Mouse (Mus musculus) brain, embryonic 14.5 days (tissue): ENCODE results near the gene Btbd11. TPM values are rescaled to one million over a fixed set of nuclear protein-coding genes. Genes with fewer than 3 reads are reported as not detected.
A peak's percentile ranks its signal among the peaks of the same experiment; 100 is the strongest.
"Not testable (repeated sequence)": the region's sequence is repeated elsewhere in the genome, so short reads cannot be mapped to it uniquely, and the experiment has no call there.

Experiments used
- DNase-seq: peaks from one replicate; pipeline ENCODE4 v3.0.0-alpha.2; 2011; ENCODE audit warnings: low read depth
- CTCF ChIP-seq: fragments of 200-500 bp; IDR thresholded peaks from 2 replicates; pipeline ENCODE4 v1.5.1; 2012; ENCODE audit warnings: inconsistent platforms, mild to moderate bottlenecking, moderate library complexity, borderline replicate concordance; ENCODE audit not compliant: insufficient read depth, insufficient read length; ENCODE audit errors: extremely low read depth
- POLR2A ChIP-seq: fragments of 200-500 bp; IDR thresholded peaks from 2 replicates; pipeline ENCODE4 v1.6.1; 2012; ENCODE audit warnings: mild to moderate bottlenecking, inconsistent platforms, borderline replicate concordance; ENCODE audit not compliant: poor library complexity, insufficient read depth, insufficient read length, severe bottlenecking; ENCODE audit errors: extremely low read depth
- polyA plus RNA-seq: library from polyadenylated mRNA; depleted of rRNA; stranded (reverse); fragments of >200 nt; gene quantifications from 2 replicates; pipeline ENCODE4 v1.2.3, GENCODE M21; 2012; rRNA removed

Btbd11 gene
- polyA plus RNA-seq, 1 experiment, result 24.5 TPM

DNA sequence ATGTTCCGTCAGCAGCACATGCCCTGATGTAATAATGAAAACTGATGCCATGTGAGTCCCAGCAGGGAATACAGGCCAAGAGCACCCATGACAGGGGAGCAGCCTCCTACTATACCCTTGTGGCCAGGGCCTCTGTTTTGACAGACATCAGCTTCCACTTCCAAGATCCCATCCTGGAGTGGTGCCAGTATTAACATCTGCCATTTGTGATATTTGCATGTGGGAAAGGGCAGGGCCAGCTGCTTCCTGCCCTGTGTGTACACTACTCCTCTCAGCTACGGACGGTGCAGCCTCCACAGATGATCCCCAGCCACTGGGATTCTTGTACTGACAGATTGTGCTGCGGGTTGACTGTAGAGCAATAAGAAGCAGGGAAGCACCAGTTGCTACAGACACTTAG is 269.3 kb downstream of the Btbd11 start:
- peak; percentile 80 for DNase-seq
- TF ChIP-seq POLR2A, result no peak

DNA sequence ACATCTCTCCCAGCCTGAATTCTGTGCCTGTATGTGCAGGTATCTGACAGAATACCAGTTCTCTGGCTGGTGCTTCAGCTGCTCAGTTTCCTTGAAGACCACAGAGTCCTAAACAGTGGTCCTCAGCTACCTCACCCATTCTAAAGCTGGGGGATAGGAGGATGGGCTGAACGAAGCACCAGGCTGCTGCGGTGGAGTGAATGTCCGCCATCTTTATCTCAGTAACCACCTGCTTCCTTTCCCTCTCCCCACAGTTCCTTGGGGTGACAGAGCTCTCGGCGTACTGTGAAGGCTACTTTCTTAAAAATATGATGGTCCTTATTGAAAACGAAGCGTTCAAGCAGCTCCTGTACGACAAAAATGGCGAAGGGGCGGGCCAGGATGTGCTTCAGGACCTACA is 271.3 kb downstream of the Btbd11 start:
- no peak for TF ChIP-seq CTCF
- TF ChIP-seq POLR2A, result no peak
- DNase-seq, result no peak

DNA sequence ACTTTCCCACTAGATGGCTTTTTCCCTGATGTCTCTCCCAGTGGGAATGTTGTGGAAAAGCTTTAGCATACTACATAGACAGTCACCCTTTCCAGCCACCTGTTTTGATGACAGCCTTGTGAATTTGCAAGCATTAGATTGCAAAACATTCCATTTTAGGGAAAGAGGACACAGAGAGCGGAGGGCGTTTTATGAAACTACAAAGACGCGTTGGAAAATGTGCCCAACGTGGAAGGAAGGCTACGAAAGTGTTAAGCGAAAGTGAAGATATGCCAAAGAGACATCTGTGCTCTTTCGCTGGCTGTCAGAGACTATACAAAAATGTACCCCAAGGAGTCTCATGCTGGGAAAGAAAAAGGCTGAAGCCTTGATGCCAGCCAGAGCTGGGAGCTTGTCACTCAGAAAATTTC is 286.9 kb downstream of the Btbd11 start:
- TF ChIP-seq POLR2A (no peak), CTCF (no peak)
- DNase-seq, result peak; percentile 85

DNA sequence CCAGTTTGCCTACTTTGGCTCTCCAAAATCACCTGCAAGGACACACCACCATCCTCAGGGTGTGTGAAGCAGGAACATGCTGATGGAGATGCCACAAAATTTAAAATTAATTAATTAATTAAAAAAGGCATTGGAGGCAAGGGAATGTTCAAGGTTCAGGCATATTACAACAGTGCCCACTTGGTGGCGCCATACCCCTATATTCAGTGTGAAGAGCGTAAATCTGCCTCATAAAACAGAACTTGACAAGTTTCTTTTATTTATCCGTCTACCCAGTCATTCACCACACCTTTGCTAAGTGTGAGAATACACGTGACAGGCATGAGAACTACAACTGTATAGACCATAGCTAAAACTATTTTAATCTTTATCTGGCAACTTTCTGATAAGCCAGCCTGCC is 292.0 kb downstream of the Btbd11 start:
- peak; percentile 62; the same call in 1 of the 2 replicates for TF ChIP-seq CTCF
- TF ChIP-seq POLR2A, result no peak

DNA sequence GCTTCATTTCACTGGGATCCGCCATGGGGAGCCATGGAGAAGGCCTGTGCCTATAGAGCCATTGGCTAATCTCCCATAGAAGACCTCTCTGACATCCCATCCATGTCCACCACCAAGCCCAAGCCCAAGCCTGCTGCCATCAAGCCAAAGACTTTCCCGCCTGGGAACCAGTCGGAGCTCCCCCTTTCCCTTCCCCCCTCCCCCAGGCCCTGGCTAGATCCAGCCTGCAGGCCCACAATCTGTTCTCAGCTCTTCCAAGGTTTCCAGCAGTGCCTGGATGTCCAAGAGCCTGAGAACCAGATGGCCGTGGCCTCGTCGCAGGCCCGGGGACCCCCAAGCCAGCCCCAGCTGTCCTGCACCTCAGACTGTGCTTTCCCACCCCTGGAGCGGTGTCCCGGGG is 295.8 kb downstream of the Btbd11 start:
- TF ChIP-seq CTCF, result no peak
- no peak for DNase-seq

More for the DNA sequence above, 292.0 kb downstream of the Btbd11 start:
- DNase-seq, result peak; percentile 69

DNA sequence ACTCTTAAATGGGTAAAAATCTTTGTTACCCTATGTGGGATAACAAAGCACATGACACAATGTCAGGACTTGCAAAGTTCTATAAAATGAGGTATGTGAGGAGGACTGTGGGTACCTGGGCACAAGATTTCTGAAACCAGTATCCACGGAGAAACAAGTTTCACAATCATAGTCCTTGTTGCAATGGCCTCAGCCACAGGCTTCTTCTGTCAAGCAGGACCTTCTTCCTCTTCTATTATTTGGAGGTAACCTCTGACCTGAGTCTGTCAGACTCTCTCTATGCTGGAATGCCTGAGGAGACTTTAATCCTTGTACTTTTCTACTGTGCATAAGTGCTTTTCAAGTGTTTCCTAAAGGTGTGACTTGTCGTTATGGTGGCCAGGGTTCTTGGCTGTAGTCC is 307.8 kb downstream of the Btbd11 start:
- DNase-seq, result not testable (repeated sequence)

DNA sequence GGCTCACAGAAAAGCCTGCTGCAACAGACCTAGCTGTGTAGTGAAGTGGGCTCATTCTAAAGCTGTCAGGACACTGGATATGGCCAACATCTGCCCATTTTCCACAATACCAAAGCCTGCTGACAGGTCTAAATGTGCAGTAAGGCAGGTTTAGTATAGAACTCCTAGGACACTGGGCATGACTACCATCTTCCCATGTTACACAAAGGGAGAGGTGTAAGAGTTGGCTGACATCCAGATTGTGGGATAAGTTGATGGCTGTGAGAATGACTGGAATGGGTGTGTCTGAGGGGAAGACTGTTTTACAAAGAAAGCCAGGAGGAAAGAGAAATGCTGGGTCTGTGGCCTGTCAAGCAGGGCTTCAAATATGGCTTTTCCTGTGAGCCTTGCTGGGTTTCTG is 313.1 kb downstream of the Btbd11 start:
- TF ChIP-seq CTCF, result no peak
- TF ChIP-seq POLR2A, result no peak
- no peak for DNase-seq

DNA sequence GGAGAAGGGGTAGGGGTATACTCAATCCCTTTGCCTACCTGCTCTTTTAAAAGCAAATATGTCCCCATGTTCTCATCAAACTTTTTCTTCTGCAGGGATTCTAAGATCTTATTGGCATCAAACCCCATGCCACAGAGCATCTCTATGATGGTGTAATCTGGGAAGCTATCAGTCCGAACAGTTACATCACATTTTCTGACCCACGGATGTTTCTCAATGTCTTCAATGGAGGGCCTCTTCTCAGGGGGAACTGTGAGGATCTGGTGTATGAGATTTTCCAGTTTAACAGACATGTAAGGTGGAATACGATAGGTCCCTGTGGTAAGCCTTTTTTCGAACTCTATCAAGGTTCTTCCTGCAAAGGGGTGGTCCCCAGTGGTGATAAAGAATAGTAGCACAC is 323.2 kb downstream of the Btbd11 start:
- DNase-seq, result not testable (repeated sequence)

Other genes with a start within 250 kb of the Btbd11 start
- gene Cry1, start 201.8 kb upstream of the Btbd11 start, polyA plus RNA-seq, result 18.8 and 19.7 TPM in 2 replicates